ENCODE assay signal across 9 mouse cellular contexts in genomic region chr3:141831135-141831534, GRCm38 (mm10).
DNase-seq lines count a peak whose midpoint lies in the region; ATAC-seq and TF ChIP-seq lines count a peak whose summit lies in the region.
"Had no signal": no experiment of that assay in that cellular context is flagged by ENCODE, and none has a peak within 500 bp of the region (broad histone marks: within the 10 kb centered on the region; RNA-seq: fewer than 3 reads in every experiment).

No protein-coding gene starts in this region.

- H3K9me3 ChIP-seq in forebrain, embryonic 14.5 days (replicated peaks; ENCODE audit: control insufficient read depth, low read length) = no peaks in the 10 kb centered on the region
- no peaks in the 10 kb centered on the region for H3K9me3 ChIP-seq in kidney, embryonic 15.5 days (replicated peaks)
- H3K9me3 ChIP-seq in limb, embryonic 10.5 days (replicated peaks) = no peaks in the 10 kb centered on the region
- H3K9me3 ChIP-seq in neural tube, embryonic 15.5 days (replicated peaks) = no peaks in the 10 kb centered on the region
- H3K9me3 ChIP-seq: embryonic facial prominence, embryonic 12.5 days had no signal

- no peak overlapping the region for H3K27ac ChIP-seq in forebrain, embryonic 14.5 days (ENCODE audit: low read depth, low read length)
- no peak overlapping the region for H3K27ac ChIP-seq in kidney, embryonic 15.5 days
- H3K27ac ChIP-seq in limb, embryonic 10.5 days = no peak overlapping the region
- no peak overlapping the region for H3K27ac ChIP-seq in neural tube, embryonic 15.5 days (replicated peaks)
- H3K27ac ChIP-seq: embryonic facial prominence, embryonic 12.5 days had no signal

- peak; percentile 7 for DNase-seq in ovary, postnatal 10 days (ENCODE audit: low spot score)
- no peak for DNase-seq in ovary, postnatal 36 days (ENCODE audit: low spot score)
- DNase-seq in brain, embryonic 14.5 days (ENCODE audit: low read depth) = peak; percentile 89
- DNase-seq in forebrain, embryonic 14.5 days (ENCODE audit: low spot score) = peak; percentile 84
- peak; percentile 62 for DNase-seq in limb, embryonic 10.5 days (ENCODE audit: low spot score)
- no peak for DNase-seq in natural killer cell, adult 2 months (ENCODE audit: low spot score in 2 of 2)

- no peak for TF ChIP-seq POLR2A in brain, embryonic 14.5 days (IDR thresholded peaks at IDR 0.05; ENCODE audit: borderline replicate concordance, extremely low read depth, insufficient read depth, insufficient read length, poor library complexity, severe bottlenecking)

- no peak overlapping the region for H3K9ac ChIP-seq in forebrain, embryonic 14.5 days (ENCODE audit: low read length)
- H3K9ac ChIP-seq in kidney, embryonic 15.5 days = no peak overlapping the region
- H3K9ac ChIP-seq in neural tube, embryonic 15.5 days (replicated peaks) = no peak overlapping the region
- H3K9ac ChIP-seq: embryonic facial prominence, embryonic 12.5 days had no signal

- no peak overlapping the region for H3K4me2 ChIP-seq in forebrain, embryonic 14.5 days (ENCODE audit: low read length)
- H3K4me2 ChIP-seq in kidney, embryonic 15.5 days = no peak overlapping the region
- H3K4me2 ChIP-seq in neural tube, embryonic 15.5 days = no peak overlapping the region
- H3K4me2 ChIP-seq: embryonic facial prominence, embryonic 12.5 days had no signal

- no peak overlapping the region for H3K4me3 ChIP-seq in forebrain, embryonic 14.5 days (ENCODE audit: low read depth, low read length)
- H3K4me3 ChIP-seq in kidney, embryonic 15.5 days (replicated peaks) = no peak overlapping the region
- H3K4me3 ChIP-seq in limb, embryonic 10.5 days = no peak overlapping the region
- H3K4me3 ChIP-seq in neural tube, embryonic 15.5 days (replicated peaks) = no peak overlapping the region
- H3K4me3 ChIP-seq: embryonic facial prominence, embryonic 12.5 days had no signal

- no peaks in the 10 kb centered on the region for H3K4me1 ChIP-seq in forebrain, embryonic 14.5 days (ENCODE audit: control insufficient read depth, insufficient read depth, low read length)
- no peaks in the 10 kb centered on the region for H3K4me1 ChIP-seq in kidney, embryonic 15.5 days
- no peaks in the 10 kb centered on the region for H3K4me1 ChIP-seq in limb, embryonic 10.5 days
- H3K4me1 ChIP-seq in neural tube, embryonic 15.5 days = no peaks in the 10 kb centered on the region
- H3K4me1 ChIP-seq: embryonic facial prominence, embryonic 12.5 days had no signal

- H3K36me3 ChIP-seq in forebrain, embryonic 14.5 days (ENCODE audit: control insufficient read depth, insufficient read depth, low read length) = no peaks in the 10 kb centered on the region
- H3K36me3 ChIP-seq in kidney, embryonic 15.5 days = peaks cover 39% of the 10 kb centered on the region
- H3K36me3 ChIP-seq in limb, embryonic 10.5 days = peaks cover 8% of the 10 kb centered on the region; the same call in 1 of the 2 replicates
- H3K36me3 ChIP-seq in neural tube, embryonic 15.5 days = peaks cover 9% of the 10 kb centered on the region

- ATAC-seq in forebrain, embryonic 14.5 days = peak; percentile 91
- ATAC-seq in kidney, embryonic 15.5 days (replicated peaks; ENCODE audit: low FRiP score) = peak; percentile 70; the same call in 1 of the 2 replicates
- peak; percentile 78; the same call in 1 of the 2 replicates for ATAC-seq in neural tube, embryonic 15.5 days (ENCODE audit: low FRiP score)

- WGBS in forebrain, embryonic 14.5 days = 18% methylated on average over 3 of the region's 3 CpGs
- WGBS in kidney, embryonic 15.5 days = 27% methylated on average over 3 of the region's 3 CpGs
- WGBS in limb, embryonic 10.5 days = 32% methylated on average over 3 of the region's 3 CpGs
- WGBS in neural tube, embryonic 15.5 days = 17% methylated on average over 3 of the region's 3 CpGs

- TF ChIP-seq CTCF in brain, embryonic 14.5 days (IDR thresholded peaks at IDR 0.05; ENCODE audit: borderline replicate concordance, extremely low read depth, insufficient read depth, insufficient read length) = peak; percentile 72

- H3K27me3 ChIP-seq in forebrain, embryonic 14.5 days (replicated peaks; ENCODE audit: control insufficient read depth, insufficient read depth, low read length) = no peaks in the 10 kb centered on the region
- no peaks in the 10 kb centered on the region for H3K27me3 ChIP-seq in kidney, embryonic 15.5 days
- H3K27me3 ChIP-seq in limb, embryonic 10.5 days (ENCODE audit: low read depth, poor library complexity, severe bottlenecking) = no peaks in the 10 kb centered on the region
- H3K27me3 ChIP-seq in neural tube, embryonic 15.5 days (replicated peaks) = no peaks in the 10 kb centered on the region
- H3K27me3 ChIP-seq: embryonic facial prominence, embryonic 12.5 days had no signal

Comparison
In these comparisons a context has a peak if more than half of its experiments do, and no peak if none do; other contexts are left out.
1. DNase-seq: peak in ovary, postnatal 10 days (single experiment), brain, embryonic 14.5 days (single experiment), forebrain, embryonic 14.5 days (single experiment) and limb, embryonic 10.5 days (single experiment); none in ovary, postnatal 36 days (single experiment) and natural killer cell, adult 2 months (0 of 2).
2. Peak in every context shown above with its lines, with median percentiles within 50 percentile points of each other: ATAC-seq.